Mouse (Mus musculus) CH12.LX (cell line): ENCODE results near the gene Prkag2. TPM values are rescaled to one million over a fixed set of nuclear protein-coding genes. Genes with fewer than 3 reads are reported as not detected.

ENCODE experiments used
- DNase-seq: peaks from one replicate; pipeline ENCODE4 v3.0.0-alpha.2; 2013; ENCODE audit errors: extremely low read depth
- H3K27ac ChIP-seq: 2 replicates; pipeline ENCODE4 v1.5.1; 2012; ENCODE audit warnings: low read depth, mild to moderate bottlenecking, control low read depth, moderate library complexity; ENCODE audit not compliant: insufficient read depth
- H3K27me3 ChIP-seq: replicated peaks from 2 replicates; pipeline ENCODE3; 2012; ENCODE audit warnings: inconsistent platforms
- H3K36me3 ChIP-seq, 2 experiments: replicated peaks in 1 of 2; 2 replicates each; pipeline versions ENCODE3 to v1.6.1; 2012; ENCODE audit warnings: inconsistent platforms in 1 of 2, low read length in 1 of 2, mild to moderate bottlenecking in 1 of 2, mixed read lengths in 1 of 2, moderate library complexity in 1 of 2; ENCODE audit not compliant: control insufficient read depth in 1 of 2, insufficient read depth in 1 of 2
- H3K4me1 ChIP-seq, 2 experiments: 2 replicates each; pipeline ENCODE4 v1.6.1; 2012; ENCODE audit warnings: inconsistent platforms in 1 of 2, moderate library complexity in 1 of 2; ENCODE audit not compliant: insufficient read depth in 2 of 2, control insufficient read depth in 1 of 2
- H3K4me2 ChIP-seq: 2 replicates; pipeline ENCODE4 v1.6.1; 2012; ENCODE audit warnings: low read depth, mild to moderate bottlenecking, control low read depth; ENCODE audit not compliant: poor library complexity, insufficient read depth, severe bottlenecking
- H3K4me3 ChIP-seq, 3 experiments: fragments of 150-350 bp in 1 of 3; sonication (generic) in 1 of 3; replicated peaks in 1 of 3; 2 replicates each; pipeline versions ENCODE3 to v1.5.1; 2011 to 2012; ENCODE audit warnings: low read depth in 2 of 3, low read length in 2 of 3, mild to moderate bottlenecking in 2 of 3, moderate library complexity in 2 of 3, control low read depth in 1 of 3, improper control_type of control experiment in 1 of 3, inconsistent platforms in 1 of 3, mixed read lengths in 1 of 3; ENCODE audit not compliant: poor library complexity in 1 of 3
- H3K79me2 ChIP-seq: replicated peaks from 2 replicates; pipeline ENCODE4 v1.6.1; 2012; ENCODE audit warnings: mild to moderate bottlenecking, moderate library complexity; ENCODE audit not compliant: control insufficient read depth, poor library complexity, insufficient read depth, severe bottlenecking; ENCODE audit errors: extremely low read depth
- H3K9ac ChIP-seq: 2 replicates; pipeline ENCODE4 v1.6.1; 2012; ENCODE audit warnings: low read depth, mild to moderate bottlenecking, control low read depth, moderate library complexity; ENCODE audit not compliant: insufficient read depth
- H3K9me3 ChIP-seq: replicated peaks from 2 replicates; pipeline ENCODE3; 2012; ENCODE audit warnings: low read length, inconsistent platforms, mixed read lengths
- CTCF ChIP-seq, 2 experiments: IDR thresholded peaks in 1 of 2; conservative IDR thresholded peaks in 1 of 2; 2 replicates each; pipeline ENCODE4 v1.5.1; 2011 to 2012; ENCODE audit warnings: low read depth in 2 of 2, low read length in 2 of 2, improper control_type of control experiment in 1 of 2, inconsistent platforms in 1 of 2, mild to moderate bottlenecking in 1 of 2, moderate library complexity in 1 of 2
- E2F4 ChIP-seq: IDR thresholded peaks from 2 replicates; pipeline ENCODE4 v1.6.1; 2011; ENCODE audit warnings: low read depth, low read length, improper control_type of control experiment; ENCODE audit not compliant: insufficient replicate concordance
- ELF1 ChIP-seq: IDR thresholded peaks from 2 replicates; pipeline ENCODE4 v1.6.1; 2014; ENCODE audit warnings: low read depth, mild to moderate bottlenecking, inconsistent platforms, low read length, improper control_type of control experiment
- EP300 ChIP-seq: IDR thresholded peaks from 2 replicates; pipeline ENCODE4 v1.6.1; 2011; ENCODE audit warnings: low read length, improper control_type of control experiment
- ETS1 ChIP-seq: conservative IDR thresholded peaks from 2 replicates; pipeline ENCODE4 v1.6.1; 2012; ENCODE audit warnings: low read depth, mild to moderate bottlenecking, inconsistent platforms, low read length, improper control_type of control experiment, moderate library complexity
- GABPA ChIP-seq: IDR thresholded peaks from 2 replicates; pipeline ENCODE4 v1.6.1; 2012; ENCODE audit warnings: low read depth, low read length, improper control_type of control experiment, inconsistent platforms; ENCODE audit not compliant: insufficient replicate concordance
- IRF4 ChIP-seq: IDR thresholded peaks from 2 replicates; pipeline ENCODE4 v1.6.1; 2014; ENCODE audit warnings: low read depth, mild to moderate bottlenecking, inconsistent platforms, low read length, improper control_type of control experiment
- JUN ChIP-seq: IDR thresholded peaks from 2 replicates; pipeline ENCODE4 v1.6.1; 2011; ENCODE audit warnings: low read depth, mild to moderate bottlenecking, low read length, improper control_type of control experiment, moderate library complexity; ENCODE audit not compliant: insufficient read depth
- MAFK ChIP-seq: IDR thresholded peaks from 2 replicates; pipeline ENCODE4 v1.6.1; 2011; ENCODE audit warnings: low read length, improper control_type of control experiment; ENCODE audit not compliant: insufficient replicate concordance
- MAX ChIP-seq: IDR thresholded peaks from 2 replicates; pipeline ENCODE4 v1.6.1; 2011; ENCODE audit warnings: low read length, improper control_type of control experiment
- MAZ ChIP-seq: IDR thresholded peaks from 2 replicates; pipeline ENCODE4 v1.6.1; 2012; ENCODE audit warnings: low read depth, mild to moderate bottlenecking, inconsistent platforms, low read length, improper control_type of control experiment, moderate library complexity
- MEF2A ChIP-seq: IDR thresholded peaks from 2 replicates; pipeline ENCODE4 v1.6.1; 2014; ENCODE audit warnings: low read depth, mild to moderate bottlenecking, inconsistent platforms, low read length, improper control_type of control experiment, borderline replicate concordance
- MXI1 ChIP-seq: IDR thresholded peaks from 2 replicates; pipeline ENCODE4 v1.6.1; 2011; ENCODE audit warnings: mild to moderate bottlenecking, low read depth, low read length, improper control_type of control experiment
- PAX5 ChIP-seq: IDR thresholded peaks from 2 replicates; pipeline ENCODE4 v1.6.1; 2012; ENCODE audit warnings: low read length, inconsistent platforms, mixed read lengths
- POLR2AphosphoS2 ChIP-seq: IDR thresholded peaks from 2 replicates; pipeline ENCODE4 v1.6.1; 2011; ENCODE audit warnings: low read depth, low read length, improper control_type of control experiment
- RAD21 ChIP-seq: IDR thresholded peaks from 2 replicates; pipeline ENCODE4 v1.6.1; 2011; ENCODE audit warnings: low read depth, mild to moderate bottlenecking, low read length, improper control_type of control experiment, moderate library complexity
- RCOR1 ChIP-seq: conservative IDR thresholded peaks from 2 replicates; pipeline ENCODE4 v1.6.1; 2012; ENCODE audit warnings: low read depth, mild to moderate bottlenecking, inconsistent platforms, low read length, improper control_type of control experiment
- SIN3A ChIP-seq: IDR thresholded peaks from 2 replicates; pipeline ENCODE4 v1.6.1; 2012; ENCODE audit warnings: low read length, improper control_type of control experiment, inconsistent platforms
- TBP ChIP-seq: conservative IDR thresholded peaks from 2 replicates; pipeline ENCODE4 v1.6.1; 2011; ENCODE audit warnings: low read depth, low read length, improper control_type of control experiment
- USF2 ChIP-seq: conservative IDR thresholded peaks from 2 replicates; pipeline ENCODE4 v1.6.1; 2011; ENCODE audit warnings: low read depth, low read length, improper control_type of control experiment
- ZKSCAN1 ChIP-seq: IDR thresholded peaks from 2 replicates; pipeline ENCODE4 v1.6.1; 2012; ENCODE audit warnings: low read depth, inconsistent platforms, low read length, improper control_type of control experiment, borderline replicate concordance
- dilution Hi-C: fragments of 300-500 bp; cut with MboI; formaldehyde crosslinking; loops from 2 replicates; pipeline ENCODE4 v1.14.3; 2020; ENCODE audit warnings: low sequenced_read_pairs; ENCODE audit not compliant: extremely low pct_unique_long_range_greater_than_20kb, extremely low pct_ligation_motif_present
- in situ Hi-C: fragments of 300-500 bp; cut with MboI; formaldehyde crosslinking; loops from 3 replicates; pipeline ENCODE4 v1.14.3; 2019; ENCODE audit warnings: low sequenced_read_pairs, low pct_ligation_motif_present, low pct_unique_long_range_greater_than_20kb, mixed read lengths
- polyA plus RNA-seq: library from polyadenylated mRNA; unstranded; fragments of >175 nt; gene quantifications from 2 replicates; pipeline ENCODE4 v1.2.1, GENCODE M21; 2012; ENCODE audit warnings: low read depth; ENCODE audit not compliant: insufficient read length
- total RNA-seq, 2 experiments: library from RNA; depleted of rRNA; stranded (reverse); fragments of 300-350 nt in 1 of 2; fragments of >200 nt in 1 of 2; gene quantifications; 2 replicates each; pipeline ENCODE4 v1.2.3; 2012 to 2014

The Prkag2 gene
- total and polyA plus RNA-seq, 3 experiments = 4.6 to 21.2 (median 8.8) TPM

GRCm38 (mm10) chr5:25047670-25048069, 52.8 kb downstream of the Prkag2 start:
- TF ChIP-seq MAX (no peak), CTCF (conservative IDR thresholded peaks at IDR 0.05 in 1 of 2, IDR thresholded peaks at IDR 0.05 in 1 of 2; ENCODE audit: low read depth in 2 of 2, low read length in 2 of 2) (peak in 1 of 2 experiments; percentile 35; a peak in 1 of 4 replicates), RAD21 (peak; percentile 15)
- Histone ChIP-seq H3K36me3 (no peaks in the 10 kb centered on the region), H3K79me2 (no peaks in the 10 kb centered on the region), H3K4me1 (peaks cover 6 to 24% of the 10 kb centered on the region in 2 experiments; a peak in 3 of 4 replicates), H3K27ac (no peak overlapping the region), H3K4me3 (no peak overlapping the region), H3K27me3 (no peaks in the 10 kb centered on the region), H3K9me3 (peaks cover 4% of the 10 kb centered on the region), H3K4me2 (no peak overlapping the region), H3K9ac (no peak overlapping the region)
- in situ Hi-C loops (no loop called here), dilution Hi-C loops (no loop called here)
- DNase-seq = no peak

- H3K27me3 ChIP-seq = no peaks in the 10 kb centered on the region
- H3K4me2 ChIP-seq = no peak overlapping the region
- H3K79me2 ChIP-seq = no peaks in the 10 kb centered on the region
- H3K9ac ChIP-seq = no peak overlapping the region
- DNase-seq = no peak
- no peak overlapping the region for H3K4me3 ChIP-seq
- H3K27ac ChIP-seq = no peak overlapping the region
- in situ Hi-C loops (no loop called here), dilution Hi-C loops (no loop called here)
- peaks cover 6 to 27% of the 10 kb centered on the region in 2 experiments; a peak in 3 of 4 replicates for H3K4me1 ChIP-seq
- no peak for TF ChIP-seq JUN
- no peak for TF ChIP-seq EP300
- no peak for TF ChIP-seq MAFK
- no peak for TF ChIP-seq GABPA
- no peak for TF ChIP-seq ZKSCAN1
- TF ChIP-seq MAZ = no peak
- no peak for TF ChIP-seq RAD21
- TF ChIP-seq SIN3A = no peak
- TF ChIP-seq PAX5 = no peak
- no peak for TF ChIP-seq POLR2AphosphoS2
- TF ChIP-seq E2F4 = no peak
- TF ChIP-seq IRF4 = no peak
- TF ChIP-seq TBP = no peak
- TF ChIP-seq RCOR1 = no peak
- no peak for TF ChIP-seq ETS1
- no peak for TF ChIP-seq MXI1
- TF ChIP-seq MEF2A = no peak
- no peak for TF ChIP-seq CTCF (conservative IDR thresholded peaks at IDR 0.05 in 1 of 2, IDR thresholded peaks at IDR 0.05 in 1 of 2; ENCODE audit: low read depth in 2 of 2, low read length in 2 of 2)
- TF ChIP-seq ELF1 = no peak
- TF ChIP-seq USF2 = no peak
- peaks cover 4% of the 10 kb centered on the region for H3K9me3 ChIP-seq
- no peaks in the 10 kb centered on the region for H3K36me3 ChIP-seq
These were observed 53.7 kb downstream of the Prkag2 start for GRCm38 (mm10) chr5:25046762-25047161.
